Mouse (Mus musculus): ENCODE measurements at regions not wholly inside any gene's neighbourhood (a gene's known extent, or its start where the extent isn't known, plus 50 kb on each side); places are given as distances from the start of the nearest gene placed in this dataset.

DNA sequence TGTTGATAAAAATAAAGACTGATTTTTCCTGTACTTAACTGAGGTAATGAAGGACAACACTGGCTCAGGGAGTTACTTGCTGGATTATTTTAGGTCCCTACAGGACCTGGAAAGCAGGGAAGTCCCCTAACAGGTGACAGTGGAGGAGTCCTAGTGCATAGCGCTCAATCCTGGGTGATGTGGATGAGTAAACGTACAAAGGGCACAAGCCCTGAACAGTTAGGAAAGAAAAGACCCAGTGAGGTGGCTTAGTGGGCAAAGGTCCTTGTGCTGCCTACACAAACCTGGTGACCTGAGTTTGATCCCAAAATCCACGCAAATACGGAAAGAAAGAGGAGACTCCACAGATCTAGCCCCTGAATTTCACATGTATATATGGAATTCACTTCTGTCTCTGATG, 99.1 kb downstream of the Hes1 start:
- no peak for ATAC-seq (ENCODE audit: extremely low read depth, insufficient number of reproducible peaks, low FRiP score, low TSS enrichment)
- no peak overlapping the region for H3K4me3 ChIP-seq
- no peak overlapping the region for H3K27ac ChIP-seq (replicated peaks)
- no peaks in the 10 kb centered on the region for H3K36me3 ChIP-seq
- 81% methylated on average over 4 of the region's 4 CpGs for whole genome bisulfite sequencing
- H3K27me3 ChIP-seq (replicated peaks): no peaks in the 10 kb centered on the region
- H3K4me1 ChIP-seq: peaks cover 10% of the 10 kb centered on the region
- no peaks in the 10 kb centered on the region for H3K9me3 ChIP-seq
- no peak overlapping the region for H3K4me2 ChIP-seq
- no peak overlapping the region for H3K9ac ChIP-seq

DNA sequence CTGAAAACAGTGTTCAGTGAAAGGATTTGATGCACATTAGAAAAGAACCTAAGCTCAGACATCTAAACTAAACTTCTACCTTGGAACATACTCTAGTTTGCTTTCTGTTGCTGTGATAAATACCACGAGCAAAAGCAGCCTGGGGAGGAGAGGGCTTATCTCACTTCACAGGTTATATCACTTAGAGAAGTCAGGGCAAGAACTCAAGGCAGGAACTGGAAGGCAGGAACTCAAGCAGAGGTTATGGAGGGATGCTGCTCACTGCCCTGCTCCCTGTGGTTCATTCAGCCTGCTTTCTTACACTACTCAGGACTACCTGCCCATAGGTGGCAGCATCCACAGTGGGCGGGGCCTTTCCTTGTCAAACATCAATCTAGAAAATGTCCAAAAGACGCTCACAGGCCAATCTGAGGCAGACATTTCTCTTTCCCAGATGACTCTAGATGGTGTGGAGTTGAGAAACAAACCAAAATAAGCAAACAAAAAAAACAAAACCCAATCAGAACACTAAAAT, 101.5 kb downstream of the Hes1 start:
- H3K36me3 ChIP-seq: no peaks in the 10 kb centered on the region
- H3K4me2 ChIP-seq: no peak overlapping the region
- 60% methylated on average over 3 of the region's 3 CpGs for WGBS
- no peak overlapping the region for H3K27ac ChIP-seq (replicated peaks)
- peaks cover 4% of the 10 kb centered on the region for H3K4me1 ChIP-seq
- no peak overlapping the region for H3K9ac ChIP-seq
- H3K27me3 ChIP-seq (replicated peaks): peaks cover 11% of the 10 kb centered on the region
- no peak for ATAC-seq (ENCODE audit: extremely low read depth, insufficient number of reproducible peaks, low FRiP score, low TSS enrichment)
- no peaks in the 10 kb centered on the region for H3K9me3 ChIP-seq
- no peak overlapping the region for H3K4me3 ChIP-seq

DNA sequence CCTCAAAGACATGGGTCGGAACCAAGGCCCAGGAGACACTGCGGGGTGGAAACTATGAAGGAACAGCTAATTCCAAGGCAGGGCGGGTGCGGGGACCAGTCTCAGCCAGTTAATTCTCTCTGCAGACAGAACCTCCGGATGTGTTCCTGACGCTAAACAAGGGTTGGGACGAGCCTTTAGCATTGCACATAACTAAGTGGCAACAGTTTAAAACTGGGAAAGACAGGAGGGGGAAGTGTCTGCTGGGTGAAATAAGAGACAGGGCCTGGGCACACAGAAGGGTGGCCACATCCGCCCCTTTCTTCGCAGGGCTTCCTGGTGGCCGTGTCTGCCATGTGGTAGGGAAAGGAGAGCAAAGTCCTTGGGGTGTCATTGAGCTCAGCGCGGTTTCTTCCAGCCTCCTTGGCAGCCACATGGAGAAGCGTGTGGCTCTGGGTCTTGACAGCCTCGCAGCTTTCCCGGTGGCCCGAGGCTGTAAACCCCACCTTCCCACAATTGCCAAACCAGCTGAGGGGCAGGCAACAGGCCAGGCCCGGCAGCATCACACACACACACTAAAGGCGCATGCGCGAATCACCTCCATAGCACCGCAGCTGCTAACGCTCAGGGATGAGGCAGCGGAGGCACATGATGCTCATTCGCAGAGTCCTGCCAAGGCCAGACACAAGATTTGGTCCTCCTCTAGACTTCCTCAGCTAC, 95.8 kb downstream of the Cpn2 start:
- Histone ChIP-seq H3K27ac (replicated peaks) (no peak overlapping the region), H3K4me3 (no peak overlapping the region), H3K9ac (no peak overlapping the region), H3K9me3 (no peaks in the 10 kb centered on the region), H3K36me3 (no peaks in the 10 kb centered on the region), H3K27me3 (replicated peaks) (peaks cover 22% of the 10 kb centered on the region), H3K4me1 (peaks cover 28% of the 10 kb centered on the region), H3K4me2 (no peak overlapping the region)
- no peak for ATAC-seq (ENCODE audit: extremely low read depth, insufficient number of reproducible peaks, low FRiP score, low TSS enrichment)
- WGBS: 69% methylated on average over 24 of the region's 24 CpGs

DNA sequence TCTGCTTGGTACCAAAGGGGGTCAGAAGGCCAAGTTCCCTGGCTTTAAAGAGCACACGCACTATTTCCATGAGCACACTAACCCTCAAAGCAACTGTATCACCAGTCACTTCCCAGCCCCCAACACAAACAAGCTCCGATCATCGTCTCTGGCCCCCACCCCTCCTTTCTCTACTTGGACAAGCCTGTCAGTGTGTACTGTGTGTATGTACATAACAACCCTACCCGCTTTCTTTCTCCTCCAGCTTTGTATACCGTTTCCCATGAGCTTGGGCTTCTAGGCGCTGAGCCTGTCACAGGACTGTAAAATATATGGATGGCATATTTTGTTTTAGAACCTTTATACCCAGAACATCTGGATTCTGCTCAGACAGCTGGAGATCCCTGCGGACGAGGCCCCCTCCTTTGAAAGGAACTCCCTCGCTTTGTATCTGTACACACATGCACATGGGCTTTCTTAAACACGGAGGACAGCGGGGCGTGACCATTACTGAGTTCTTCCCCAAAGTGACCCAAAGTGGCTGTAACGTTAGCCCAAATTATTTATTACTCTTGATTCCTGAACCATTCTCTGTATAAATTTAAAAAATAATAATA, 95.1 kb downstream of the Cpn2 start:
- H3K4me1 ChIP-seq: peaks cover 28% of the 10 kb centered on the region
- H3K27ac ChIP-seq (replicated peaks): no peak overlapping the region
- 71% methylated on average over 13 of the region's 13 CpGs for WGBS
- no peak overlapping the region for H3K4me3 ChIP-seq
- no peaks in the 10 kb centered on the region for H3K36me3 ChIP-seq
- peaks cover 22% of the 10 kb centered on the region for H3K27me3 ChIP-seq (replicated peaks)
- no peak for ATAC-seq (ENCODE audit: extremely low read depth, insufficient number of reproducible peaks, low FRiP score, low TSS enrichment)
- no peaks in the 10 kb centered on the region for H3K9me3 ChIP-seq
- H3K9ac ChIP-seq: no peak overlapping the region
- no peak overlapping the region for H3K4me2 ChIP-seq

DNA sequence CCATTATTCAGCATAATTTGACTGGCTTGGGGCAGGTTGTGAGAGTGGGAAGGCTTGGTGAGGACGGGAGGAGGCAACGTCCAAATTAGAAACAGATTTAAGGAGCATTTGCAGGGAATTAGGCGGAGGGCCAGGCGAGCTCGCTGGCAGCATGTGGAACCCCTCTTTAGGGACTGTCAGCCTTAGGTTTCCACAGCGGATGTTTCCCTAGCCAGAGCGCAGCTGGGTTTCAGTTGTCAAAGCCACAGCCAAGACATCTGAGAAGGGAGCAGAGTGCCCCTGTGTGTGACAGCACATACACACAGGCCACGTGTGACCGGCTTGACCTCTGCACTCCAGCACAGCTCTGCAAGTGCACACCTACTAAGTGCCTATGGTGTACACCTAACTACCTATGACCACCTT, 94.5 kb downstream of the Cpn2 start:
- H3K9me3 ChIP-seq: no peaks in the 10 kb centered on the region
- no peak overlapping the region for H3K4me3 ChIP-seq
- peaks cover 22% of the 10 kb centered on the region for H3K27me3 ChIP-seq (replicated peaks)
- 35% methylated on average over 9 of the region's 9 CpGs for WGBS
- no peaks in the 10 kb centered on the region for H3K36me3 ChIP-seq
- H3K4me2 ChIP-seq: no peak overlapping the region
- H3K9ac ChIP-seq: no peak overlapping the region
- ATAC-seq (ENCODE audit: extremely low read depth, insufficient number of reproducible peaks, low FRiP score, low TSS enrichment): no peak
- no peak overlapping the region for H3K27ac ChIP-seq (replicated peaks)
- H3K4me1 ChIP-seq: peaks cover 28% of the 10 kb centered on the region

DNA sequence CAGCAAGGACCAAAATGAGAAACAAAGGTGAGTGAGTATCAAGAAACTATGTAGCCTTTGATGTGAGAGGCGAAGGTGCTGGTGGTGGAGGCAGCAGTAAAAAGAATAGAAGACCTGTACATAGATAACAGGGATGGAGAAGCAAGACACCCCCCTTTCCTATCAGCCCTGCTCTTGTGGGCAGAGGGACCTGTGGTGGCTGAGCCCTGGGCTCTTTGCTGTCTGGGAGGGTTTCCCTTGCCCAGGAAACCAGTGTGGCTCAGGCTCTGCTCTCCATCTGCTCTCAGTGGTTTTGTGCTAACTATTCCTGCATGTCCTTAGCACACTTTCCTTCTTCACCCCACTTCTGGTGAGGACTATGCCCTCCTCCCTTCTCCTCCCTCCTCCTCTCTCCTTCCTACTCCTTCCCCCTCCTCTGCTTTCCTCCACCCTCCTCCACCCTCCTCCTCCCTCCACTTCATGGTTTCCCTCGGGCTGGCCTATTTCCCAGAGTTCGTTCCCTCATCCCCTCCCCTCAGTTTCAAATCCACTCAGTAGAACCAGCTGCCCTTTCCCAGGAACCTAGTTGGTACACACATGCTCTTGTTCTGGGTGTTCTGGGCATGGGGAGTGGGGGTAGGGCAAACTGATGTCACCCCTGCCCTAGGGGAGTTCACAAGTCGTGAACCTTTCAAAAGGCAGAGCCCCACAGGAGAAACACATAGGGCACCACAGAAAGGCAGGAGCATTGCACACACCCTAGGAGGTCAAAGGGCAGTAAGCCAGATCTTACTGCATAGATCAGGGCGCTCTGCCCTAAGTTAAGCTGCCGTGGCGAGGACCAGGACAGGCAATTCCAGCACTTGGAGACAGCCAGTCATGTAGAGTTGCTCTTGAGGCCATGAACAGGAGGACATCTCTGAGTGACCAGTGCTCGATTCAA, 93.1 kb downstream of the Cpn2 start:
- H3K36me3 ChIP-seq: no peaks in the 10 kb centered on the region
- no peak for ATAC-seq (ENCODE audit: extremely low read depth, insufficient number of reproducible peaks, low FRiP score, low TSS enrichment)
- H3K27me3 ChIP-seq (replicated peaks): peaks cover 25% of the 10 kb centered on the region
- 57% methylated on average over 8 of the region's 8 CpGs for WGBS
- peaks cover 35% of the 10 kb centered on the region for H3K4me1 ChIP-seq
- H3K27ac ChIP-seq (replicated peaks): no peak overlapping the region
- no peak overlapping the region for H3K4me3 ChIP-seq
- H3K9ac ChIP-seq: no peak overlapping the region
- no peak overlapping the region for H3K4me2 ChIP-seq
- H3K9me3 ChIP-seq: no peaks in the 10 kb centered on the region

DNA sequence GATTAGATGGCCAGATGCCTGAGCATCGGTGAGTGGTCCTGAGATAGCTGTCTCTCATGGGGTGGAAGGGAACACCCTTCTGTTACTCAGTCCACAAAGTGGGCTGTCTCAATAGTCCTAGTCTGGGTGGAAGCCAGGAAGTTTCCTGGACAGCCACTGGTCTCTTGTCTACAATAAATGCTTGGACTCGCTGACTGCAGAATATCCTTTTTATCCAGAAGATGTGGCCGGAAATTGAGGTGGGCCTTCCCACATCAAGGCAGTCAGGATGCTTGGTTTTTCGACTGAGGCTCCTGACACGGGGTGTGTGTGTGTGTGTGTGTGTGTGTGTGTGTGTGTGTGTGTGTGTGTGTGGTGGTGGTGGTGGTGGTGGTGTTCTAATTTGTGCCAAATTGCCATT, 91.0 kb downstream of the Cpn2 start:
- 78% methylated on average over 5 of the region's 5 CpGs for WGBS

DNA sequence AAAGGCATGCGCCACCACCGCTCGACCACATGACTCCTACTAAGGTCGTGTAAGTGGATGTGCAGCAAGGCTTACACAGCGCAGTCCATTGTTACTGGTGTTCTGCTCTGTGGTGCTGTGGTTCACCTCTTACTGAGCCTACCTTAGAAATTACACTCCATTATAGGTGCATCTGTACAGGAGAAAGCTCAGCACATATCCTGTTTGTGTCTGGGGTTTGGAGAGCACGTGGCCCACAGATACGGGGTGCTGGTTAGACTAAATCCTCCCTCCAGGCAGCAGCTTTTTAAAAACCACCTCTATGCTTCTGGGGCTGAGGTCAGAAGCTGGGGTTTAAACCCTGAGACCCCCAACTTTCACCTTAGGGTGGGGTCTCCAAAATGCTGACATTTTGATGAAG, 89.5 kb downstream of the Cpn2 start:
- no peak for ATAC-seq (ENCODE audit: extremely low read depth, insufficient number of reproducible peaks, low FRiP score, low TSS enrichment)
- Histone ChIP-seq H3K36me3 (no peaks in the 10 kb centered on the region), H3K4me1 (peaks cover 26% of the 10 kb centered on the region), H3K27ac (replicated peaks) (no peak overlapping the region), H3K4me2 (no peak overlapping the region), H3K9ac (no peak overlapping the region), H3K9me3 (no peaks in the 10 kb centered on the region), H3K27me3 (replicated peaks) (0 out of 2 replicates have a peak, but pooled peaks cover 12% of the 10 kb centered on the region), H3K4me3 (no peak overlapping the region)
- 91% methylated on average over 7 of the region's 7 CpGs for WGBS

More for the DNA sequence above, 91.0 kb downstream of the Cpn2 start:
- no peaks in the 10 kb centered on the region for H3K36me3 ChIP-seq
- H3K4me1 ChIP-seq: peaks cover 40% of the 10 kb centered on the region
- H3K27ac ChIP-seq (replicated peaks): no peak overlapping the region
- ATAC-seq (ENCODE audit: extremely low read depth, insufficient number of reproducible peaks, low FRiP score, low TSS enrichment): no peak
- H3K9ac ChIP-seq: no peak overlapping the region
- no peak overlapping the region for H3K4me3 ChIP-seq
- peaks cover 19% of the 10 kb centered on the region; the same call in 1 of the 2 replicates for H3K27me3 ChIP-seq (replicated peaks)
- H3K4me2 ChIP-seq: no peak overlapping the region
- H3K9me3 ChIP-seq: no peaks in the 10 kb centered on the region

DNA sequence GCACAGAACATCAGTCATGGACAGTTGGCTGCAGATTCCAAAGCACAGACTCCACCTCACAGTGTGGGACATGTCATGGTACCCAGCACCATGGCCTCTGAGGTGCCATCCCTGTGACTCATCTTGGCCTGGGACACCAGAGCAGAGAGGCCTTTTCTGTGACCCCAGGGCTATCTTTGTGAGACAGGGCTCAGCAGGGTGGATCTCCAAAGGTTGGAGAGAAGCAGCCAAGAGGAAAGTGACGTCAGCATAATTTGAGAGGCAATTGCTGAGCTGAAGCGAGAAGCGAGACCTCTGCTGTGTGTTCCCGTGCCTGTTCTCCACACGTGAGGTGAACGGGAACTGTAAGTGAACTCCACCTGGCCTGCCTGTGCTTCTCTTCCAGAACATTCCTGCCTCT, 88.7 kb downstream of the Cpn2 start:
- no peak for ATAC-seq (ENCODE audit: extremely low read depth, insufficient number of reproducible peaks, low FRiP score, low TSS enrichment)
- no peak overlapping the region for H3K4me3 ChIP-seq
- WGBS: 59% methylated on average over 6 of the region's 6 CpGs

DNA sequence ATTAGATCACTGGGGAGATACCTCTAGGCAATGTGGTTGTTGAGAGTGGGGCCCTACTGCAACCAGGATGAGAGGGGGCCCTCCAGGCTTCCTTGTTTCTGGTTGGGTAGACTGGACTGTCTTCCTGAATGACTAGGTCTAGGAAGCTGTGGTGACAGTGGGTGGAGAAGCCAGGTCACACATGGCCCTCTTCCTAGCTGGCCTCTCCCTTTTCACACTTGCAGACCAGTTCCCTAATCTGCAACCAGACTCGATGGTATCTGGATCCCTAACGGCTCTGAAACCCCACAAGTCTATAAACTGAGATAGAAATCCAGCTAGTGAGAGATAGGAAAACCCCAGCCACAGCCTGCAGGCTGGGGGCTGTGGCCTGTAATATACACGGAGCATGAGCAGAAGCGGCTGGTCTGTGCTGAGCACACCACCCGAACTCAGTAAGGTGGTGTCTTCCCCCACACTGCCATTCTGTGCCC, 87.8 kb downstream of the Cpn2 start:
- Histone ChIP-seq H3K27me3 (replicated peaks) (0 out of 2 replicates have a peak, but pooled peaks cover 12% of the 10 kb centered on the region), H3K36me3 (no peaks in the 10 kb centered on the region), H3K9me3 (no peaks in the 10 kb centered on the region), H3K4me1 (peaks cover 23% of the 10 kb centered on the region), H3K27ac (replicated peaks) (no peak overlapping the region), H3K4me3 (no peak overlapping the region), H3K4me2 (no peak overlapping the region), H3K9ac (no peak overlapping the region)
- no peak for ATAC-seq (ENCODE audit: extremely low read depth, insufficient number of reproducible peaks, low FRiP score, low TSS enrichment)
- 50% methylated on average over 5 of the region's 5 CpGs for WGBS

More for the DNA sequence above, 88.7 kb downstream of the Cpn2 start:
- Histone ChIP-seq H3K4me2 (no peak overlapping the region), H3K36me3 (no peaks in the 10 kb centered on the region), H3K27me3 (replicated peaks) (0 out of 2 replicates have a peak, but pooled peaks cover 12% of the 10 kb centered on the region), H3K27ac (replicated peaks) (no peak overlapping the region), H3K4me1 (peaks cover 20% of the 10 kb centered on the region), H3K9me3 (no peaks in the 10 kb centered on the region), H3K9ac (no peak overlapping the region)

DNA sequence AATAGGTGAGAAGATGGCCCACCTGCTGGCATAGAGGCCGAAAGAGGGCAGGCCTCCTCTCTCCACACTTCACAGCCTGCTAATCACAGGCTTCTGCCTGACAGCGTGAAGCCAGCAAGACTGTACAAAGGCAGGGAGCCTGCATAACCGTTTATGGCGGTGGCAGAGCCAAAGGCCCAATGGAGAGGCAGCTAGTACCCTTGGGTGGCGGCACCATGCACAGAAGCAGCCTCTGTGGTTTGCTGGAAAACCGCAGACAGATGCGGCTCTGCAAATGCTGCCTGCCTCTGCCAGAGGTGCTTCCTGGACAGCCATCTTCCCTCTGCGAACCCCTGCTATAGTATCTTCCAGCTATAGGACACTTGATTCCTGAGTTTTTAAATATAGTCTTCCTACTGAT, 86.2 kb downstream of the Cpn2 start:
- H3K4me2 ChIP-seq: no peak overlapping the region
- H3K9me3 ChIP-seq: no peaks in the 10 kb centered on the region
- H3K4me3 ChIP-seq: no peak overlapping the region
- no peaks in the 10 kb centered on the region for H3K36me3 ChIP-seq
- no peak for ATAC-seq (ENCODE audit: extremely low read depth, insufficient number of reproducible peaks, low FRiP score, low TSS enrichment)
- no peak overlapping the region for H3K27ac ChIP-seq (replicated peaks)
- H3K27me3 ChIP-seq (replicated peaks): 0 out of 2 replicates have a peak, but pooled peaks cover 12% of the 10 kb centered on the region
- 61% methylated on average over 8 of the region's 8 CpGs for WGBS
- no peak overlapping the region for H3K9ac ChIP-seq
- peaks cover 38% of the 10 kb centered on the region for H3K4me1 ChIP-seq
